Mouse (Mus musculus): ENCODE results near the gene Camta1. TPM values are rescaled to one million over a fixed set of nuclear protein-coding genes. Genes with fewer than 3 reads are reported as not detected.
"Not testable (repeated sequence)": the region's sequence is repeated elsewhere in the genome, so short reads cannot be mapped to it uniquely, and the experiment has no call there.

Camta1 gene
- total RNA-seq, 4 experiments from 2014 or later, result 236 to 299 (median 267) TPM

GRCm38 (mm10) chr4:150908512-150908911, 953.2 kb downstream of the Camta1 start:
- not testable (repeated sequence) for DNase-seq (ENCODE audit: low spot score in 2 of 2)

GRCm38 (mm10) chr4:150907099-150907498, 954.6 kb downstream of the Camta1 start:
- DNase-seq (ENCODE audit: low spot score in 2 of 2), result no peak

- no peak for DNase-seq (ENCODE audit: low spot score in 2 of 2)
These were observed 958.5 kb downstream of the Camta1 start for GRCm38 (mm10) chr4:150903091-150903742.

- no peak for DNase-seq (ENCODE audit: low spot score in 2 of 2)
These were observed 959.6 kb downstream of the Camta1 start for GRCm38 (mm10) chr4:150902062-150902461.

- DNase-seq (ENCODE audit: low spot score in 2 of 2), result peak in 1 of 2 experiments; percentile 69
These were observed 960.0 kb downstream of the Camta1 start for GRCm38 (mm10) chr4:150901651-150902050.

- no peak for DNase-seq (ENCODE audit: low spot score in 2 of 2)
These were observed 961.2 kb downstream of the Camta1 start for GRCm38 (mm10) chr4:150900486-150900885.

- DNase-seq (ENCODE audit: low spot score in 2 of 2), result peak in 1 of 2 experiments; percentile 55
These were observed 962.8 kb downstream of the Camta1 start for GRCm38 (mm10) chr4:150898716-150899365.

GRCm38 (mm10) chr4:150896896-150897624, 964.6 kb downstream of the Camta1 start:
- DNase-seq (ENCODE audit: low spot score in 2 of 2), result no peak

- DNase-seq (ENCODE audit: low spot score in 2 of 2), result no peak
These were observed 966.8 kb downstream of the Camta1 start for GRCm38 (mm10) chr4:150894718-150895501.

GRCm38 (mm10) chr4:150891308-150891707, 970.4 kb downstream of the Camta1 start:
- DNase-seq (ENCODE audit: low spot score in 2 of 2), result no peak

- DNase-seq (ENCODE audit: low spot score in 2 of 2), result no peak
These were observed 971.7 kb downstream of the Camta1 start for GRCm38 (mm10) chr4:150889955-150890315.

GRCm38 (mm10) chr4:150889273-150889954, 972.3 kb downstream of the Camta1 start:
- no peak for DNase-seq (ENCODE audit: low spot score in 2 of 2)

GRCm38 (mm10) chr4:150888492-150888891, 973.2 kb downstream of the Camta1 start:
- DNase-seq (ENCODE audit: low spot score in 2 of 2), result no peak

GRCm38 (mm10) chr4:150887903-150888302, 973.8 kb downstream of the Camta1 start:
- no peak for DNase-seq (ENCODE audit: low spot score in 2 of 2)

- DNase-seq (ENCODE audit: low spot score in 2 of 2), result no peak
These were observed 979.0 kb downstream of the Camta1 start for GRCm38 (mm10) chr4:150882632-150883031.

GRCm38 (mm10) chr4:150880364-150880763, 981.3 kb downstream of the Camta1 start:
- DNase-seq (ENCODE audit: low spot score in 2 of 2), result no peak

GRCm38 (mm10) chr4:150879631-150880030, 982.0 kb downstream of the Camta1 start:
- DNase-seq (ENCODE audit: low spot score in 2 of 2), result no peak

GRCm38 (mm10) chr4:150875393-150875792, 986.3 kb downstream of the Camta1 start:
- no peak for DNase-seq (ENCODE audit: low spot score in 2 of 2)

GRCm38 (mm10) chr4:150874416-150874815, 987.3 kb downstream of the Camta1 start:
- DNase-seq (ENCODE audit: low spot score in 2 of 2), result not testable (repeated sequence)

GRCm38 (mm10) chr4:150872681-150873080, 989.0 kb downstream of the Camta1 start:
- DNase-seq (ENCODE audit: low spot score in 2 of 2), result no peak

GRCm38 (mm10) chr4:150872139-150872651, 989.5 kb downstream of the Camta1 start:
- DNase-seq (ENCODE audit: low spot score in 2 of 2), result peak; percentile 58 to 72
